Mouse (Mus musculus) CH12.LX (cell line): ENCODE measurements at regions not wholly inside any gene's neighbourhood (a gene's known extent, or its start where the extent isn't known, plus 50 kb on each side); places are given as distances from the start of the nearest gene placed in this dataset.

Source experiments
- CTCF ChIP-seq, 2 experiments: IDR thresholded peaks in 1 of 2; conservative IDR thresholded peaks in 1 of 2; 2 replicates each; pipeline ENCODE4 v1.5.1; 2011 to 2012; ENCODE audit warnings: low read depth in 2 of 2, low read length in 2 of 2, improper control_type of control experiment in 1 of 2, inconsistent platforms in 1 of 2, mild to moderate bottlenecking in 1 of 2, moderate library complexity in 1 of 2
- E2F4 ChIP-seq: IDR thresholded peaks from 2 replicates; pipeline ENCODE4 v1.6.1; 2011; ENCODE audit warnings: low read depth, low read length, improper control_type of control experiment; ENCODE audit not compliant: insufficient replicate concordance
- ELF1 ChIP-seq: IDR thresholded peaks from 2 replicates; pipeline ENCODE4 v1.6.1; 2014; ENCODE audit warnings: low read depth, mild to moderate bottlenecking, inconsistent platforms, low read length, improper control_type of control experiment
- EP300 ChIP-seq: IDR thresholded peaks from 2 replicates; pipeline ENCODE4 v1.6.1; 2011; ENCODE audit warnings: low read length, improper control_type of control experiment
- ETS1 ChIP-seq: conservative IDR thresholded peaks from 2 replicates; pipeline ENCODE4 v1.6.1; 2012; ENCODE audit warnings: low read depth, mild to moderate bottlenecking, inconsistent platforms, low read length, improper control_type of control experiment, moderate library complexity
- HCFC1 ChIP-seq: IDR thresholded peaks from 2 replicates; pipeline ENCODE4 v1.6.1; 2012; ENCODE audit warnings: low read depth, mild to moderate bottlenecking, inconsistent platforms, low read length, improper control_type of control experiment
- MAX ChIP-seq: IDR thresholded peaks from 2 replicates; pipeline ENCODE4 v1.6.1; 2011; ENCODE audit warnings: low read length, improper control_type of control experiment
- MAZ ChIP-seq: IDR thresholded peaks from 2 replicates; pipeline ENCODE4 v1.6.1; 2012; ENCODE audit warnings: low read depth, mild to moderate bottlenecking, inconsistent platforms, low read length, improper control_type of control experiment, moderate library complexity
- NRF1 ChIP-seq: IDR thresholded peaks from 2 replicates; pipeline ENCODE4 v1.6.1; 2014; ENCODE audit warnings: low read depth, mild to moderate bottlenecking, inconsistent platforms, low read length, improper control_type of control experiment, moderate library complexity
- POLR2A ChIP-seq: IDR thresholded peaks from 2 replicates; pipeline ENCODE4 v1.6.1; 2011; ENCODE audit warnings: low read depth, mild to moderate bottlenecking, improper control_type of control experiment, low read length
- SMC3 ChIP-seq: IDR thresholded peaks from 2 replicates; pipeline ENCODE4 v1.6.1; 2011; ENCODE audit warnings: low read depth, low read length, improper control_type of control experiment
- TCF12 ChIP-seq: IDR thresholded peaks from 2 replicates; pipeline ENCODE4 v1.6.1; 2014; ENCODE audit warnings: low read depth, mild to moderate bottlenecking, inconsistent platforms, low read length, improper control_type of control experiment
- ZNF384 ChIP-seq: IDR thresholded peaks from 2 replicates; pipeline ENCODE4 v1.6.1; 2012; ENCODE audit warnings: low read depth, low read length, improper control_type of control experiment, inconsistent platforms

- TF ChIP-seq HCFC1 (no peak), ETS1 (no peak), CTCF (conservative IDR thresholded peaks at IDR 0.05 in 1 of 2, IDR thresholded peaks at IDR 0.05 in 1 of 2; ENCODE audit: low read depth in 2 of 2, low read length in 2 of 2) (no peak), E2F4 (no peak), MAZ (no peak), ELF1 (no peak), TCF12 (no peak), POLR2A (no peak), MAX (no peak), SMC3 (no peak), EP300 (no peak), NRF1 (no peak), ZNF384 (no peak)
Measured at GRCm38 (mm10) chr5:74777381-74778075, 74.8 kb upstream of the Lnx1 start.
